Mouse (Mus musculus) small intestine, adult 2 months (tissue): Measurements from ENCODE around the gene Angptl8. TPM values are rescaled to one million over a fixed set of nuclear protein-coding genes. Genes with fewer than 3 reads are reported as not detected.
A peak's percentile ranks its signal among the peaks of the same experiment; 100 is the strongest.
"Not testable (repeated sequence)": the region's sequence is repeated elsewhere in the genome, so short reads cannot be mapped to it uniquely, and the experiment has no call there.

Experiments
- H3K27ac ChIP-seq: fragments of 200-500 bp; 2 replicates; pipeline ENCODE4 v1.5.1; 2012; ENCODE audit warnings: low read depth, low read length, control low read depth, inconsistent platforms; ENCODE audit not compliant: insufficient read depth
- H3K27me3 ChIP-seq: fragments of 200-500 bp; 2 replicates; pipeline ENCODE4 v1.6.1; 2012; ENCODE audit warnings: mild to moderate bottlenecking, moderate library complexity, low read length, inconsistent platforms; ENCODE audit not compliant: control insufficient read depth, insufficient read depth
- H3K36me3 ChIP-seq: fragments of 200-500 bp; 2 replicates; pipeline ENCODE4 v1.6.1; 2012; ENCODE audit warnings: mild to moderate bottlenecking, low read length, control low read depth, inconsistent platforms; ENCODE audit not compliant: control insufficient read depth, insufficient read depth
- H3K4me1 ChIP-seq: fragments of 200-500 bp; 2 replicates; pipeline ENCODE4 v1.6.1; 2012; ENCODE audit warnings: low read length, inconsistent platforms, mixed read lengths; ENCODE audit not compliant: control insufficient read depth, insufficient read depth, insufficient read length
- H3K4me3 ChIP-seq: fragments of 200-500 bp; 2 replicates; pipeline ENCODE4 v1.5.1; 2012; ENCODE audit warnings: low read depth, mild to moderate bottlenecking, control low read depth, inconsistent platforms, low read length, moderate library complexity
- CTCF ChIP-seq: fragments of 200-500 bp; IDR thresholded peaks from 2 replicates; pipeline ENCODE4 v1.5.1; 2012; ENCODE audit warnings: low read depth, mild to moderate bottlenecking, control low read depth, inconsistent platforms, low read length, moderate library complexity, mixed read lengths; ENCODE audit not compliant: insufficient replicate concordance, insufficient read length; ENCODE audit errors: extremely low read depth
- POLR2A ChIP-seq: fragments of 200-500 bp; IDR thresholded peaks from 2 replicates; pipeline ENCODE4 v1.6.1; 2012; ENCODE audit warnings: low read depth, mild to moderate bottlenecking, control low read depth, inconsistent platforms, low read length, moderate library complexity
- WGBS: fragments of 180-500 bp; shearing (Covaris S2); methylation state at CpG from one replicate; pipeline ENCODE4 v1.1.7; 2018; 5-methylcytosine and 5-hydroxymethylcytosine counted together
- polyA plus RNA-seq: library from polyadenylated mRNA; depleted of rRNA; stranded (reverse); fragments of >200 nt; gene quantifications from 2 replicates; pipeline ENCODE4 v1.2.3, GENCODE M21; 2012

Gene Angptl8
- polyA plus RNA-seq, 1 experiment: 10.2 TPM

DNA sequence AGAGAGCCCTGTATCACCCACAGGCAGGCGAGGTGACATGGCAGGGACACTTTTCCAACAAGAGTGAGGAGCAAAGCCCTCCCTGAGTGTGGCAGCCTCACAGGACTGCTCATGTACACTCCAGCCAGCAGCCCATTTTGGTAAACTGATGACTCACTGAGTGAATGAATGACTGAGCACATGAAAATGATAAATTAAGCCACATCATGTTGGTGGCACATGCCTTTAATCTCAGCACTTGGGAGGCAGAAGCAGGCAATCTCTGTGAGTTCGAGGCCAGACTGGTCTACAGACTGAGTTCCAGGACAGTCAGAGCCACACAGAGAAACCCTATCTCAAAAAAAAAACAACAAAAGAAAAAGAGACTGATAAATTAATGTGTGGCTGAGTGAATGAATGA is 22.2 kb downstream of the Angptl8 start:
- 84% methylated on average over 2 of the region's 2 CpGs for WGBS
- Histone ChIP-seq H3K36me3 (no peaks in the 10 kb centered on the region), H3K4me3 (no peak overlapping the region), H3K27me3 (no peaks in the 10 kb centered on the region), H3K27ac (no peak overlapping the region), H3K4me1 (peaks cover 22% of the 10 kb centered on the region)
- no peak for TF ChIP-seq POLR2A
- no peak for TF ChIP-seq CTCF

DNA sequence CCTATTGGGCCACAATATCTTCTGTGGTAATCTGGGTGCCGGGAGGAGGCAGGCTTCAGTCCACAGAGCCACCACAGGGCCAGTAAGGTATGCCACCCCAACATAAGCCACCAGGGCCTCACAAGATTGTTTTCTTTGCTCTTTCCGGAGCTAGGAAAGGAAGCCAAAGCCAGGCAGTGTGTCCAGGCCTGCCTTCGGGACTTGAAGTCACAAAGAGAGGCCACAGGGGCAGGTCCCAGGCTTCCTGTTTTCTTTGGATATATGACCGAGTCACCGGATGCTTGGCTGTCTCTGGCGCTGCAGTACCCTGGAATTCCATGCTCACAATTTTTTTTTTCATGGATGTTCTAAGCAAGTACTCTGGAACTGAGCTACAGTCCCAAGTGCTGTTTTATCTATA is 22.8 kb downstream of the Angptl8 start:
- 79% methylated on average over 6 of the region's 6 CpGs for WGBS
- peak overlapping the region; percentile 51; the same call in 1 of the 2 replicates for H3K27ac ChIP-seq
- no peaks in the 10 kb centered on the region for H3K36me3 ChIP-seq
- H3K4me3 ChIP-seq: no peak overlapping the region
- no peak for TF ChIP-seq POLR2A
- TF ChIP-seq CTCF: no peak
- peaks cover 20% of the 10 kb centered on the region; the same call in 1 of the 2 replicates for H3K4me1 ChIP-seq
- no peaks in the 10 kb centered on the region for H3K27me3 ChIP-seq

DNA sequence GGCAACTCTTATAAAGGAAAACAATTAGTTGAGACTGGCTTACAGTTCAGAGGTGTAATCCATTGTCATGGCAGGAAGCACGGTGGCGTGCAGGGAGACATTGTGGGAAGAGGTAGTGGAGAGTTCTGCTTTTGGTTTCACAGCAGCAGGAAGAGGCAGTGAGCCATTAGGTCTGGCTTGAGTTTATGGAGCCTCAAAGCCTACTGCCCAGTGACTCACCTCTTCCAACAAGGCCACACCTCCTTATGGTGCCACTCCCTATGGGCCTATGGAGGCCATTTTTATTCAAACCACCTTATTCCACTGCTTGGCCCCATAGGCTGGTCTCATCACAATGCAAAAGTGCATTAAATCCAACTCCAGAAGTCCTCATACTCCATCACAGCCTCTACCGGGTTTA is 24.3 kb downstream of the Angptl8 start:
- peaks cover 11% of the 10 kb centered on the region; the same call in 1 of the 2 replicates for H3K4me1 ChIP-seq
- no peaks in the 10 kb centered on the region for H3K27me3 ChIP-seq
- no peak overlapping the region for H3K4me3 ChIP-seq
- TF ChIP-seq CTCF: no peak
- TF ChIP-seq POLR2A: no peak
- no peaks in the 10 kb centered on the region for H3K36me3 ChIP-seq
- H3K27ac ChIP-seq: peak overlapping the region; percentile 47
- 43% methylated on average over 3 of the region's 3 CpGs for WGBS

DNA sequence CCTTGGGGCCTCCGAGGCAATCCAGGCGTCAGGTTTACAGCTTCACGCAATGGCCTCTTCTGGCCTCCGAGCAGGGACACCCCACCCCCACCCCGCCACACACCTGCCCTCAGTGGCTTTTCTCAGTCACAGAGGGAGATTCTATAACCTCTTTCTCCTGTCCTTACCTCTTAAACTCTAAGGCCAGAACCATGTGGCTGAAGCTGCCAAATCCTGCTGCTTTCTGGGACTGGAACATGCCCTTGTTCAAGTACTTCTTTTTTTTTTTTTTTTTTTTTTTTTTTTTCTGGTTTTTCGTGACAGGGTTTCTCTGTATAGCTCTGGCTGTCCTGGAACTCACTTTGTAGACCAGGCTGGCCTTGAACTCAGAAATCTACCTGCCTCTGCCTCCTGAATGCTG is 25.0 kb downstream of the Angptl8 start:
- H3K27me3 ChIP-seq, H3K36me3 ChIP-seq, H3K4me3 ChIP-seq, H3K27ac ChIP-seq, H3K4me1 ChIP-seq: not testable (repeated sequence)
- 69% methylated on average over 6 of the region's 6 CpGs for WGBS

DNA sequence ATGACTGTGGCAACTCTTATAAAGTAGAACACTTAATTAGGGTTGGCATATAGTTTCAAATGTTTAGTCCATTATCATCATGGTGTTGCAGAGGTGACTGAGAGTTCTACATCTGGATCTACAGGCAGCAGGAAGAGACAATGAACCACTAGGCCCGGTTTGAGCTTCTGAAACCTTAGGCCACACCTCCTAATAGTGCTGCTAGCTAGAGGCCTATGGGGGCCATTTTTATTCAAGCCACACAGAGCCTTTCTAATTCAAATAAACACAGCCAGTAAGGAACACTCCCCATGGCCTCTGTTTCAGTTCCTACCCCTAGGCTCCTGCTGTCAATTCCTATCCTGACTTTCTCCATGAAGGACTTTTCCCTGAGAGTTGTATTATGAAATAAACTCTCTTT is 26.9 kb downstream of the Angptl8 start:
- TF ChIP-seq CTCF: no peak
- TF ChIP-seq POLR2A: no peak
- H3K27ac ChIP-seq: no peak overlapping the region
- H3K4me1 ChIP-seq: peaks cover 2% of the 10 kb centered on the region; the same call in 1 of the 2 replicates
- H3K27me3 ChIP-seq: no peaks in the 10 kb centered on the region
- WGBS: 79% methylated on average over 1 of the region's 1 CpGs
- H3K4me3 ChIP-seq: no peak overlapping the region
- no peaks in the 10 kb centered on the region for H3K36me3 ChIP-seq

DNA sequence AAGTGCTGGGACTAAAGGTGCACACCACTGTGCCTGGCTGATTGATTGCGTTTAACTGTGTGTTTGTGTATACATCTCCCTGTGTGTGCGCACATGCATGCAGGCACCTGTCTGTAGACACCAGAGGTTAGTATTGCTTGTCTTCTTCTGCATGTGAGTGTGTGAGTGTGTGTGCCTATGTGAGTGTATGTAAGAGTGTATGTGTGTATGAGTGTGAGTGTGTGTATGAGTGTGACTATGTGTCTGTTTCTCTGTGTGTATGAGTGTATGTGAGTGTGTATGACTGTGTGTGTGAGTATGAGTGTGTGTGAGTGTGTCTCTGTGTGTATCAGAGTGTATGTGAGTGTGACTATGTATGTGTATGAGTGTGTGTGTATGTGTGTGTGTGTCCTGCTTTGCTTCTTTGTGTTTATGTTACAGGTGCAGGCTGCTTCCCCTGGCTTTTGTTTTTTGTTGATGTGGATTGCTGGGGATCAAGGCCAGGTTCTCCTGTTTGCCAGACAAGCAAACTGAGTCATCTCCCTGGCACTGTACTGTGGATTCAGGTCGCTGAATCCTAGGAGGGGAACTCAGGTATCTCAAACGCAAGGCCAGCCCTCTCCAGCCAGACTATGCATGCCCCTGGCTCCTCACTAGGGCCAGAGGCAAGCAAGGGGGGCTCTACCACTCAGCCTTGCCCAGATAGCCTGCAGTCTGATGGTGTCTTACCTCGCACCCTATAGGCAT is 30.5 kb downstream of the Angptl8 start:
- Histone ChIP-seq H3K27me3 (no peaks in the 10 kb centered on the region), H3K4me1 (no peaks in the 10 kb centered on the region), H3K36me3 (no peaks in the 10 kb centered on the region), H3K27ac (no peak overlapping the region), H3K4me3 (no peak overlapping the region)
- TF ChIP-seq CTCF (no peak), POLR2A (no peak)
- 80% methylated on average over 5 of the region's 5 CpGs for WGBS

DNA sequence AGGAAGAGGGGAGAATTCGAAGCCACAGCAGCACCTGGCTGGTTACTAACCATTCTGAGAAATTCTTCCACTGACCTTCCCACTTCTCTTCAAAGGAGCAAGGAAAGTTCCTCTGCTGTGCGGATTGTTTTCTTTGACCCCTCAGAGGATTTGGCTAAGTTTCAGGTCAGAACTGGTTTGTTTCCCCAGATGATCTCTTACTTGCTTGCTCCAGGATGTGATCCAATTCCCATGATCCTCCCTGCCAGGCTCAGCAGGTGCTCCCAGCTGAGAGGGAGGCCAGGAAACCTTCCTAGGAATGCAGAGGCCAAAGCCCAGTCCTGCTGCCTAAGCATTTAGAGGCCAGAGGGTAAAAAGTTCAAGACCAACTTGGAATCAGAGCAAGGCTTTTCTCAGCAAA is 31.3 kb downstream of the Angptl8 start:
- Histone ChIP-seq H3K4me3 (no peak overlapping the region), H3K4me1 (no peaks in the 10 kb centered on the region), H3K27me3 (0 out of 2 replicates have a peak, but pooled peaks cover 2% of the 10 kb centered on the region), H3K27ac (no peak overlapping the region), H3K36me3 (no peaks in the 10 kb centered on the region)
- 26% methylated on average over 2 of the region's 2 CpGs for WGBS
- TF ChIP-seq POLR2A: no peak
- no peak for TF ChIP-seq CTCF
